Mouse (Mus musculus) heart, embryonic 14.5 days (tissue): Measurements from ENCODE around the gene Mta2. TPM values are rescaled to one million over a fixed set of nuclear protein-coding genes. Genes with fewer than 3 reads are reported as not detected.

Experiments
- ATAC-seq: fragments of 200-750 bp; cut with Nextera tagmentation; 2 replicates; pipeline ENCODE4 v1.8.0; 2017; ENCODE audit warnings: low read depth, moderate TSS enrichment; ENCODE audit not compliant: insufficient number of reproducible peaks, insufficient read depth, low FRiP score
- H3K27ac ChIP-seq, 2 experiments: fragments of 200-500 bp in 1 of 2; fragments of 300-500 bp in 1 of 2; sonication (generic) in 1 of 2; replicated peaks in 1 of 2; 2 replicates each; pipeline ENCODE4 v1.5.1; 2012 to 2014; ENCODE audit warnings: low read depth in 2 of 2, low read length in 2 of 2, control low read depth in 1 of 2, mild to moderate bottlenecking in 1 of 2, mixed read lengths in 1 of 2; ENCODE audit not compliant: control insufficient read depth in 1 of 2, insufficient read depth in 1 of 2
- H3K27me3 ChIP-seq: fragments of 300-500 bp; sonication (generic); 2 replicates; pipeline ENCODE4 v1.6.1; 2014; ENCODE audit warnings: mild to moderate bottlenecking, low read length, control low read depth; ENCODE audit not compliant: control insufficient read depth, insufficient read depth
- H3K36me3 ChIP-seq: fragments of 300-500 bp; sonication (generic); 2 replicates; pipeline ENCODE4 v1.6.1; 2014; ENCODE audit warnings: mild to moderate bottlenecking, control low read depth, low read length, mixed read lengths; ENCODE audit not compliant: control insufficient read depth, insufficient read depth
- H3K4me1 ChIP-seq, 2 experiments: fragments of 200-500 bp in 1 of 2; fragments of 300-500 bp in 1 of 2; sonication (generic) in 1 of 2; 2 replicates each; pipeline ENCODE4 v1.6.1; 2012 to 2014; ENCODE audit warnings: low read length in 2 of 2, control low read depth in 1 of 2, mixed read lengths in 1 of 2; ENCODE audit not compliant: control insufficient read depth in 2 of 2, insufficient read depth in 2 of 2
- H3K4me2 ChIP-seq: fragments of 300-500 bp; sonication (generic); 2 replicates; pipeline ENCODE4 v1.6.1; 2014; ENCODE audit warnings: mild to moderate bottlenecking, low read length
- H3K4me3 ChIP-seq, 2 experiments: fragments of 200-500 bp in 1 of 2; fragments of 300-500 bp in 1 of 2; sonication (generic) in 1 of 2; 2 replicates each; pipeline ENCODE4 v1.5.1; 2012 to 2014; ENCODE audit warnings: low read length in 2 of 2, mild to moderate bottlenecking in 2 of 2, control low read depth in 1 of 2, low read depth in 1 of 2, moderate library complexity in 1 of 2; ENCODE audit not compliant: control insufficient read depth in 1 of 2, insufficient read depth in 1 of 2
- H3K9ac ChIP-seq: fragments of 300-500 bp; sonication (generic); 2 replicates; pipeline ENCODE4 v1.6.1; 2014; ENCODE audit warnings: mild to moderate bottlenecking, low read length
- H3K9me3 ChIP-seq: fragments of 300-500 bp; sonication (generic); 2 replicates; pipeline ENCODE4 v1.6.1; 2016; ENCODE audit warnings: low read length, control low read depth; ENCODE audit not compliant: control insufficient read depth
- WGBS: fragments of 180-500 bp; shearing (Covaris S2); extraction: QIAGEN DNeasy Blood & Tissue Kit; methylation state at CpG from one replicate; pipeline ENCODE4 v1.1.7; 2014; 5-methylcytosine and 5-hydroxymethylcytosine counted together
- polyA plus RNA-seq: library from polyadenylated mRNA; unstranded; fragments of >200 nt; fragmentation: Nextera tagmentation; extraction: Ambion mirVana; gene quantifications from 2 replicates; pipeline ENCODE4 v1.2.1, GENCODE M21; 2014

Gene Mta2
- polyA plus RNA-seq, 1 experiment from 2014 or later = 26.5 TPM

- Histone ChIP-seq H3K9ac (peak overlapping the region; percentile 99), H3K4me3 (peak overlapping the region; percentile 81 to 98), H3K27ac (peak overlapping the region; percentile 78 to 90), H3K4me1 (peaks cover 8 to 22% of the 10 kb centered on the region in 2 experiments; a peak in 3 of 4 replicates), H3K27me3 (no peaks in the 10 kb centered on the region), H3K9me3 (no peaks in the 10 kb centered on the region), H3K4me2 (peak overlapping the region; percentile 93), H3K36me3 (peaks cover 43% of the 10 kb centered on the region)
- no peak for ATAC-seq
- WGBS = 4% methylated on average over 13 of the region's 13 CpGs
Measured at GRCm38 (mm10) chr19:8898576-8898975, 43.1 kb upstream of the Mta2 start.

- Histone ChIP-seq H3K27ac (0 out of 4 replicates have a peak overlapping the region, but pooled peaks of 1 of the 2 experiments have one; percentile 90), H3K4me1 (peaks cover 8 to 19% of the 10 kb centered on the region in 2 experiments; a peak in 3 of 4 replicates), H3K27me3 (no peaks in the 10 kb centered on the region), H3K9me3 (no peaks in the 10 kb centered on the region), H3K9ac (peak overlapping the region; percentile 99), H3K4me2 (peak overlapping the region; percentile 93), H3K36me3 (peaks cover 48% of the 10 kb centered on the region), H3K4me3 (peak overlapping the region in 1 of 2 experiments; percentile 98; a peak in 2 of 4 replicates)
- 32% methylated on average over 3 of the region's 3 CpGs for WGBS
- ATAC-seq = no peak
Measured at GRCm38 (mm10) chr19:8899079-8899478, 42.6 kb upstream of the Mta2 start.

- Histone ChIP-seq H3K27me3 (no peaks in the 10 kb centered on the region), H3K4me2 (no peak overlapping the region), H3K27ac (no peak overlapping the region), H3K4me3 (no peak overlapping the region), H3K9me3 (no peaks in the 10 kb centered on the region), H3K36me3 (peaks cover 63% of the 10 kb centered on the region), H3K9ac (no peak overlapping the region), H3K4me1 (peaks cover 0 to 10% of the 10 kb centered on the region in 2 experiments; a peak in 2 of 4 replicates)
- 93% methylated on average over 5 of the region's 5 CpGs for WGBS
- no peak for ATAC-seq
Measured at GRCm38 (mm10) chr19:8903412-8903811, 38.3 kb upstream of the Mta2 start.

- WGBS = 91% methylated on average over 6 of the region's 6 CpGs
- Histone ChIP-seq H3K4me2 (no peak overlapping the region), H3K27ac (no peak overlapping the region), H3K4me3 (no peak overlapping the region), H3K27me3 (no peaks in the 10 kb centered on the region), H3K9me3 (no peaks in the 10 kb centered on the region), H3K4me1 (no peaks in the 10 kb centered on the region), H3K36me3 (peaks cover 98% of the 10 kb centered on the region), H3K9ac (no peak overlapping the region)
- ATAC-seq = no peak
Measured at GRCm38 (mm10) chr19:8908531-8908930, 33.1 kb upstream of the Mta2 start.

- H3K4me3 ChIP-seq = no peak overlapping the region
- ATAC-seq = no peak
- no peaks in the 10 kb centered on the region for H3K27me3 ChIP-seq
- no peaks in the 10 kb centered on the region for H3K9me3 ChIP-seq
- H3K4me1 ChIP-seq = no peaks in the 10 kb centered on the region
- no peak overlapping the region for H3K4me2 ChIP-seq
- no peak overlapping the region for H3K27ac ChIP-seq
- no peak overlapping the region for H3K9ac ChIP-seq
- WGBS = 88% methylated on average over 5 of the region's 5 CpGs
- peaks cover 100% of the 10 kb centered on the region for H3K36me3 ChIP-seq
Measured at GRCm38 (mm10) chr19:8911810-8912209, 29.9 kb upstream of the Mta2 start.

- no peak overlapping the region for H3K4me3 ChIP-seq
- no peak overlapping the region for H3K27ac ChIP-seq
- H3K9ac ChIP-seq = no peak overlapping the region
- H3K4me2 ChIP-seq = no peak overlapping the region
- no peaks in the 10 kb centered on the region for H3K9me3 ChIP-seq
- no peak for ATAC-seq
- no peaks in the 10 kb centered on the region for H3K27me3 ChIP-seq
- H3K4me1 ChIP-seq = no peaks in the 10 kb centered on the region
- H3K36me3 ChIP-seq = peaks cover 80% of the 10 kb centered on the region
- WGBS = 96% methylated on average over 3 of the region's 3 CpGs
Measured at GRCm38 (mm10) chr19:8914212-8914611, 27.5 kb upstream of the Mta2 start.

GRCm38 (mm10) chr19:8919000-8919399 is 22.7 kb upstream of the Mta2 start:
- 87% methylated on average over 3 of the region's 3 CpGs for WGBS

GRCm38 (mm10) chr19:8919684-8920072 is 22.0 kb upstream of the Mta2 start:
- peak overlapping the region in 1 of 2 experiments; percentile 71; a peak in 2 of 4 replicates for H3K4me3 ChIP-seq
- H3K27me3 ChIP-seq = no peaks in the 10 kb centered on the region
- H3K4me2 ChIP-seq = peak overlapping the region; percentile 89
- no peak for ATAC-seq
- no peaks in the 10 kb centered on the region for H3K9me3 ChIP-seq
- peaks cover 2 to 9% of the 10 kb centered on the region in 2 experiments; a peak in 3 of 4 replicates for H3K4me1 ChIP-seq
- WGBS = 53% methylated on average over 6 of the region's 6 CpGs
- H3K27ac ChIP-seq = peak overlapping the region; percentile 80 to 87
- H3K36me3 ChIP-seq = peaks cover 46% of the 10 kb centered on the region
- H3K9ac ChIP-seq = peak overlapping the region; percentile 89

More at GRCm38 (mm10) chr19:8919000-8919399, 22.7 kb upstream of the Mta2 start:
- Histone ChIP-seq H3K36me3 (peaks cover 47% of the 10 kb centered on the region), H3K27me3 (no peaks in the 10 kb centered on the region), H3K9me3 (no peaks in the 10 kb centered on the region), H3K4me1 (peaks cover 2 to 9% of the 10 kb centered on the region in 2 experiments; a peak in 3 of 4 replicates), H3K4me2 (no peak overlapping the region), H3K9ac (no peak overlapping the region), H3K27ac (no peak overlapping the region), H3K4me3 (no peak overlapping the region)
- ATAC-seq = no peak
